Mouse (Mus musculus): ENCODE data around the gene Nln. TPM values are rescaled to one million over a fixed set of nuclear protein-coding genes. Genes with fewer than 3 reads are reported as not detected.

Nln gene
- polyA plus RNA-seq, 1 experiment from 2014 or later = 21.0 TPM

GRCm38 (mm10) chr13:104132561-104132960, 23.1 kb upstream of the Nln start:
- Histone ChIP-seq H3K9ac (ENCODE audit: low read length) (no peak overlapping the region), H3K4me2 (ENCODE audit: low read depth, severe bottlenecking) (no peak overlapping the region), H3K27ac (replicated peaks; ENCODE audit: low read depth, low read length) (no peak overlapping the region), H3K9me3 (ENCODE audit: control insufficient read depth, low read length) (no peaks in the 10 kb centered on the region), H3K4me3 (ENCODE audit: low read depth, low read length) (no peak overlapping the region), H3K4me1 (ENCODE audit: control insufficient read depth, insufficient read depth, low read length) (no peaks in the 10 kb centered on the region), H3K36me3 (ENCODE audit: control insufficient read depth, insufficient read depth, low read length) (no peaks in the 10 kb centered on the region), H3K27me3 (ENCODE audit: control insufficient read depth, insufficient read depth, low read length) (no peaks in the 10 kb centered on the region)
- DNase-seq (ENCODE audit: low spot score) (no peak), ATAC-seq (ENCODE audit: insufficient number of reproducible peaks, low FRiP score, low TSS enrichment, low read depth) (no peak)
- 91% methylated on average over 2 of the region's 2 CpGs for WGBS

DNA sequence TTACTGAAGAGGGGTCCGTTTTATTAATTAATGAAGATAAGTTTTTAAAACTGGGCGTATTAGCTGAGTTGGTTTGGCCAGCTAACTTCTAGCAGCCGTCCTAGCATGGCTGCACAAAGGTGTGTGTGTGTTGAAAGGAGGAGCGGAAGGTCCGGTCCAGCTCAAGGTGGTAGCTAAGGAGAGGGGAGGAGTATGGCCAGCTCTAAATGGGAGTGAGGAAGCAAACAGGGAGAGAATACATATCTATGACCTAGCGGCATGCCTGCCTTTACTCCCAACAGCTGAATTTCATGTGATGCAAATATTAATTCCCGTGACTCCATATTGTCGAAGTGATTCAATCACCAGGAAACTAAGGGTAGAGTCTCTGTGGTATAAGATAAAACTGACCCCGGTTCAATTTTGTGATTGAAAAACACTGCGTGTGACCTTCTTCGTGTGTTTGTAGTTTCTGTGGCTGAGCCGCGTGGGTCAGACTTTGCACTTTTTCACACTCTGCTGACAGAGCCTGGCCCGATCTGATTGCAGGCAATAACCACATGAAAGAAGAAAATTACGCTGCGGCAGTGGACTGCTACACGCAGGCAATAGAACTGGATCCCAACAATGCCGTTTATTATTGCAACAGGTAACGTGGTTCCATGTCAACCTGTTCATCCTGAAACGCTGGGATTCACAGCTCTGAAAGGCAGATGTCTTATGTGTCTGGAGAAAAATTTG, 14.4 kb upstream of the Nln start:
- H3K27ac ChIP-seq (replicated peaks; ENCODE audit: low read depth, low read length) = no peak overlapping the region
- no peak overlapping the region for H3K4me3 ChIP-seq (ENCODE audit: low read depth, low read length)
- no peaks in the 10 kb centered on the region for H3K9me3 ChIP-seq (ENCODE audit: control insufficient read depth, low read length)
- ATAC-seq (ENCODE audit: insufficient number of reproducible peaks, low FRiP score, low TSS enrichment, low read depth) = no peak
- no peaks in the 10 kb centered on the region for H3K27me3 ChIP-seq (ENCODE audit: control insufficient read depth, insufficient read depth, low read length)
- H3K36me3 ChIP-seq (ENCODE audit: control insufficient read depth, insufficient read depth, low read length) = no peaks in the 10 kb centered on the region
- H3K4me2 ChIP-seq (ENCODE audit: low read depth, severe bottlenecking) = no peak overlapping the region
- WGBS = 88% methylated on average over 20 of the region's 20 CpGs
- H3K4me1 ChIP-seq (ENCODE audit: control insufficient read depth, insufficient read depth, low read length) = no peaks in the 10 kb centered on the region
- H3K9ac ChIP-seq (ENCODE audit: low read length) = no peak overlapping the region
- DNase-seq (ENCODE audit: low spot score) = no peak

DNA sequence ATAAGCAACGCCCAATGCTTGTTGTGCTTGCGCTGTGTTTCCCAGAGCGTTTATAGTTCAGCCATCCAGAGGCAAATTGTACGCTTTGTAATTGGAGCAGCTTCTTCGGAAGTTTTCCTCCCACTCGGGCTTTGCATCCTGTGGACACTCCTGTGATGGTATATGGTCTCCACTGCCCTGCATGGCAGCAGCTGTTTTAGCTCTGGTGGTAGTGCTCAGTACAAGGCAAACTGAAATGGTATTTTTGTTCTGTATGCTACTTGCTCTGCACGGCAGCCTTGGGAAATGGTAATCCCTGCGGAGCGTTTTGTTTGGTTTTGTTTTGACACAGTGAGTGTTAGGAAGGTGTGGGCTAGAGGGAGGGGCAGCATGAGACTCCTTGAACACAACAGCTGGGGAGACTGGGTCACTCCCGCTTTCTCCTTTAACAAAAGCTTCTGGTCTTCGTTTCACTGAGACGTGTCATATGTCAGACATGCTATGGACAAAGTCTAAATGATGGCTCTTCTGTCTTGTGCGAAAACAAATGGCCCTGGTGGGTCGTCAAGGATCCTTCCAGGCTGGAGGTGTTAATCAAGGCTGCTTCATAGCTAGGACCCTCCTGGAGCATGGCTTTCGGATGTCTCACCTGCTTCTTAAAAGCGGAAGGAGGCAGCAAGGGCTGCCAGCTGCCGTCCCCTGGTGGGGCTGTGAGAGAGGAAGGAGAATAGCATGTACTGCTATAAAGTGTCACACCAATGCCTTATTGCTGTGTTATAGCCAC, 12.8 kb upstream of the Nln start:
- Histone ChIP-seq H3K4me1 (ENCODE audit: control insufficient read depth, insufficient read depth, low read length) (no peaks in the 10 kb centered on the region), H3K27ac (replicated peaks; ENCODE audit: low read depth, low read length) (no peak overlapping the region), H3K9me3 (ENCODE audit: control insufficient read depth, low read length) (no peaks in the 10 kb centered on the region), H3K4me2 (ENCODE audit: low read depth, severe bottlenecking) (no peak overlapping the region), H3K9ac (ENCODE audit: low read length) (no peak overlapping the region), H3K27me3 (ENCODE audit: control insufficient read depth, insufficient read depth, low read length) (no peaks in the 10 kb centered on the region), H3K36me3 (ENCODE audit: control insufficient read depth, insufficient read depth, low read length) (no peaks in the 10 kb centered on the region), H3K4me3 (ENCODE audit: low read depth, low read length) (no peak overlapping the region)
- 52% methylated on average over 17 of the region's 17 CpGs for WGBS
- DNase-seq (ENCODE audit: low spot score) (no peak), ATAC-seq (ENCODE audit: insufficient number of reproducible peaks, low FRiP score, low TSS enrichment, low read depth) (no peak)

DNA sequence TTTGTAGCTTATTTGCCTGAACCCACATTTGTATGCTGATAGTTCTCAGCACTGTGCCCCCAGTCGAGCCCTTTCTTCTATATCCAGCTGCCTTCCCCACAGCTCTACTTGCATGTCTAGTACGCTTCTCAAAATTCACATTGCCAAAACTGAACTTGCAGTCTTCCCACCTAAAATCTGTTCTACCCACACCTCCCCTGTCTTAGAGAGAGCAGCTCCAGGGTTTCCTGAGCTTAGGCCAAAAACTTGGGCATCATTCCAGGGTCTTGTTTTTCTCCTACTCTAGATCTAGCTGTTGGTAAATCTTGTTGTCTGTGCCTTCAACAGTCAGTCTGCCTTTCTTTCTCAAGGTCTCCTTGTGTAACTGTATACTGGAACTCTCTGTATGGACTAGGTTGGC, 5.4 kb upstream of the Nln start:
- Histone ChIP-seq H3K27me3 (ENCODE audit: control insufficient read depth, insufficient read depth, low read length) (no peaks in the 10 kb centered on the region), H3K4me1 (ENCODE audit: control insufficient read depth, insufficient read depth, low read length) (no peaks in the 10 kb centered on the region), H3K4me3 (ENCODE audit: low read depth, low read length) (no peak overlapping the region), H3K4me2 (ENCODE audit: low read depth, severe bottlenecking) (no peak overlapping the region), H3K9ac (ENCODE audit: low read length) (no peak overlapping the region), H3K9me3 (ENCODE audit: control insufficient read depth, low read length) (no peaks in the 10 kb centered on the region), H3K27ac (replicated peaks; ENCODE audit: low read depth, low read length) (no peak overlapping the region), H3K36me3 (ENCODE audit: control insufficient read depth, insufficient read depth, low read length) (no peaks in the 10 kb centered on the region)
- ATAC-seq (ENCODE audit: insufficient number of reproducible peaks, low FRiP score, low TSS enrichment, low read depth) (no peak), DNase-seq (ENCODE audit: low spot score) (no peak)
- WGBS = 92% methylated on average over 2 of the region's 2 CpGs

GRCm38 (mm10) chr13:104113782-104114181, 4.4 kb upstream of the Nln start:
- 93% methylated on average over 4 of the region's 4 CpGs for WGBS
- DNase-seq (ENCODE audit: low spot score) = no peak

DNA sequence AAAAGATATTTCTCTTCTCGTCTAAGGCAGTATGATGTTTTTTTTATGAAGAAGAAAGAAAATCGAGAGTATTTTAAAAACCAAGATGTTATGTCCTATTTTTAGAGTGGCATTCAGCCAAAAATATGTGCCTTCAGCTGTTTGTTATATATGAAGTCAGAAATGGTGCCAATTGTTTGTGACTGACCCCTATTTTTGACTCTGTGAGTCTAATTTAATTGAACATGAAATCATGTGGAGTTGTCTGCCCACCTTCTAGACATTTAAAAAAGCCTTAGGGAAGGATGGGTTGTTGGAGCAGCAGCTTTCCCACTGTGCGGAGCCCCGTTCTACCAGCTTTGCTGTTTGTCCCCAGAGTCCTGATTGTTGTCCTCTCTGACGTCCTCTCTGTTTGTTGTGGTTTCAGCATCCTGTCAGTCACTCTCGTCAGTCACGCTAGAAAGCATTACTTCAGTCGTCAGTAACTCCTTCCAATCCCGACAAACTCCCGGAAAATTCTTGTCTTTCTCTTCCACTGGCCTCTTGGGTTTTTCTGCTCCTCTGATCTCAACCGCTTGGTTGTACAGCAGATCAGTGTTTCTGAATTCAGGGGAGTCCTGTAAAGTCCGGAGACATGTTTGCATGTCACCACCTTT, 3.0 kb upstream of the Nln start:
- no peak for DNase-seq (ENCODE audit: low spot score)
- Histone ChIP-seq H3K4me3 (ENCODE audit: low read depth, low read length) (no peak overlapping the region), H3K9ac (ENCODE audit: low read length) (no peak overlapping the region), H3K4me1 (ENCODE audit: control insufficient read depth, insufficient read depth, low read length) (no peaks in the 10 kb centered on the region), H3K27ac (replicated peaks; ENCODE audit: low read depth, low read length) (no peak overlapping the region), H3K9me3 (ENCODE audit: control insufficient read depth, low read length) (no peaks in the 10 kb centered on the region), H3K4me2 (ENCODE audit: low read depth, severe bottlenecking) (no peak overlapping the region), H3K36me3 (ENCODE audit: control insufficient read depth, insufficient read depth, low read length) (no peaks in the 10 kb centered on the region), H3K27me3 (ENCODE audit: control insufficient read depth, insufficient read depth, low read length) (no peaks in the 10 kb centered on the region)
- WGBS = 76% methylated on average over 12 of the region's 12 CpGs
- no peak for ATAC-seq (ENCODE audit: insufficient number of reproducible peaks, low FRiP score, low TSS enrichment, low read depth)

More at GRCm38 (mm10) chr13:104113782-104114181, 4.4 kb upstream of the Nln start:
- ATAC-seq (ENCODE audit: insufficient number of reproducible peaks, low FRiP score, low TSS enrichment, low read depth) = no peak
- Histone ChIP-seq H3K4me3 (ENCODE audit: low read depth, low read length) (no peak overlapping the region), H3K27me3 (ENCODE audit: control insufficient read depth, insufficient read depth, low read length) (no peaks in the 10 kb centered on the region), H3K4me2 (ENCODE audit: low read depth, severe bottlenecking) (no peak overlapping the region), H3K9ac (ENCODE audit: low read length) (no peak overlapping the region), H3K27ac (replicated peaks; ENCODE audit: low read depth, low read length) (no peak overlapping the region), H3K9me3 (ENCODE audit: control insufficient read depth, low read length) (no peaks in the 10 kb centered on the region), H3K4me1 (ENCODE audit: control insufficient read depth, insufficient read depth, low read length) (no peaks in the 10 kb centered on the region), H3K36me3 (ENCODE audit: control insufficient read depth, insufficient read depth, low read length) (no peaks in the 10 kb centered on the region)

DNA sequence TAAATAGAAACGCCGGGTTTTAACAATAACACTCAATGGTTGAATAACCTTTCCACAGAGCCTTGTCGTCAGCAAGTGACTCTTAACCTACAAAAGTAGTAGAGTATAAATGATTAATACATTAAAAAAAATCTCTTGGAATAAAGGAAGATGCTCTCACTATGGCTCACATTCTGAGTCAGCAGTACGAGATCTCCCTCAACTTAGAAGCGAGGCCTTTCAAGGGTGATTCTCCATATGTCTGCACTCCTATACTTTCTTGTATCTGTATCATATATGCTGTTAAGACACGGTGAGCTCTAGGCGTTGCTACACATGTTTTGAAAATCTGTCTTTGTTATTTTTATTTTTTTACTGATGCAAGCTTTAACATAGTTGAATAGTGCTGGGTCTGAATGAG, 1.1 kb upstream of the Nln start:
- peak overlapping the region; percentile 88 for H3K4me2 ChIP-seq (ENCODE audit: low read depth, severe bottlenecking)
- DNase-seq (ENCODE audit: low spot score) (no peak), ATAC-seq (ENCODE audit: insufficient number of reproducible peaks, low FRiP score, low TSS enrichment, low read depth) (no peak)
- H3K27me3 ChIP-seq (ENCODE audit: control insufficient read depth, insufficient read depth, low read length) = no peaks in the 10 kb centered on the region
- H3K27ac ChIP-seq (replicated peaks; ENCODE audit: low read depth, low read length) = no peak overlapping the region
- H3K4me1 ChIP-seq (ENCODE audit: control insufficient read depth, insufficient read depth, low read length) = no peaks in the 10 kb centered on the region
- 62% methylated on average over 7 of the region's 7 CpGs for WGBS
- H3K9me3 ChIP-seq (ENCODE audit: control insufficient read depth, low read length) = no peaks in the 10 kb centered on the region
- H3K9ac ChIP-seq (ENCODE audit: low read length) = no peak overlapping the region
- H3K36me3 ChIP-seq (ENCODE audit: control insufficient read depth, insufficient read depth, low read length) = no peaks in the 10 kb centered on the region
- peak overlapping the region; percentile 71; the same call in 1 of the 2 replicates for H3K4me3 ChIP-seq (ENCODE audit: low read depth, low read length)

DNA sequence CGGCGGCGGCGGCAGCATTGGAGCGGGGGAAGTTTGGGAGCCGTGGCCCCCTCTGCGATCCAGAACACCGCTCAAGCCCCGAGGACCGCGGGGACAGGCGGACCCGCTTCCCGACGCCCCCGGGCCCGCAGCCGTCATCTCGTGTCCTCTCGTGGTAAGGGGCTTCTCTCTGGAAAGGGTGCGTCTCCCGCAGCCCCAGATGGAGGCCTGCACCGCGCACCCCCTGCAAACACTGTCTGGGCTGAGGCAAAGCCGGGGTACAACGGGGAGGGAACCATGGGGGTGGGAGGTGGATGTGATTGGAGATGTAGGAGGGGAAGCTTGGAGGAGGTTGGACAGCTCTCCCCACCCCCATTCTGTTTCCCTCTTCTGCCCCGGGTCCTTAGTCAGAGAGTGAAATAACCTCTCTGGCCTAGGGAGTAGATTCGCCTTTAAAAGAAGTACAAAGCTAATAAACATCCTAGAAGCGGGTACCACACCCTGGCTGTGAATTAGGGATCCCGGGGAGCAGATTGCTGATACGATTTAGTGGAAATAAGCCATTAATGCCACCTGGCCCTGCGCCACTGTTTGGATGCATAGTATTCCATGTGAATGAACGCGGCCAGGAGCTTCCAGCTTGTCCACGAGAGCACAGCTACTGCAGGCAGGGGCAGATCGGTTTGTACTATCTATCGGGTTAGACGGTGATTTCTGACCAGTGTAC, 555 bp upstream of the Nln start:
- Histone ChIP-seq H3K4me1 (ENCODE audit: control insufficient read depth, insufficient read depth, low read length) (no peaks in the 10 kb centered on the region), H3K27ac (replicated peaks; ENCODE audit: low read depth, low read length) (no peak overlapping the region), H3K27me3 (ENCODE audit: control insufficient read depth, insufficient read depth, low read length) (no peaks in the 10 kb centered on the region), H3K4me3 (ENCODE audit: low read depth, low read length) (peak overlapping the region; percentile 71), H3K9ac (ENCODE audit: low read length) (peak overlapping the region; percentile 58), H3K4me2 (ENCODE audit: low read depth, severe bottlenecking) (peak overlapping the region; percentile 88), H3K9me3 (ENCODE audit: control insufficient read depth, low read length) (no peaks in the 10 kb centered on the region), H3K36me3 (ENCODE audit: control insufficient read depth, insufficient read depth, low read length) (no peaks in the 10 kb centered on the region)
- 2% methylated on average over 35 of the region's 38 CpGs for WGBS
- ATAC-seq (ENCODE audit: insufficient number of reproducible peaks, low FRiP score, low TSS enrichment, low read depth) (peak; percentile 81), DNase-seq (ENCODE audit: low spot score) (no peak)

Measured in limb, embryonic 11.5 days (tissue).